ENCODE assay signal across 11 mouse cellular contexts in the genomic region with DNA sequence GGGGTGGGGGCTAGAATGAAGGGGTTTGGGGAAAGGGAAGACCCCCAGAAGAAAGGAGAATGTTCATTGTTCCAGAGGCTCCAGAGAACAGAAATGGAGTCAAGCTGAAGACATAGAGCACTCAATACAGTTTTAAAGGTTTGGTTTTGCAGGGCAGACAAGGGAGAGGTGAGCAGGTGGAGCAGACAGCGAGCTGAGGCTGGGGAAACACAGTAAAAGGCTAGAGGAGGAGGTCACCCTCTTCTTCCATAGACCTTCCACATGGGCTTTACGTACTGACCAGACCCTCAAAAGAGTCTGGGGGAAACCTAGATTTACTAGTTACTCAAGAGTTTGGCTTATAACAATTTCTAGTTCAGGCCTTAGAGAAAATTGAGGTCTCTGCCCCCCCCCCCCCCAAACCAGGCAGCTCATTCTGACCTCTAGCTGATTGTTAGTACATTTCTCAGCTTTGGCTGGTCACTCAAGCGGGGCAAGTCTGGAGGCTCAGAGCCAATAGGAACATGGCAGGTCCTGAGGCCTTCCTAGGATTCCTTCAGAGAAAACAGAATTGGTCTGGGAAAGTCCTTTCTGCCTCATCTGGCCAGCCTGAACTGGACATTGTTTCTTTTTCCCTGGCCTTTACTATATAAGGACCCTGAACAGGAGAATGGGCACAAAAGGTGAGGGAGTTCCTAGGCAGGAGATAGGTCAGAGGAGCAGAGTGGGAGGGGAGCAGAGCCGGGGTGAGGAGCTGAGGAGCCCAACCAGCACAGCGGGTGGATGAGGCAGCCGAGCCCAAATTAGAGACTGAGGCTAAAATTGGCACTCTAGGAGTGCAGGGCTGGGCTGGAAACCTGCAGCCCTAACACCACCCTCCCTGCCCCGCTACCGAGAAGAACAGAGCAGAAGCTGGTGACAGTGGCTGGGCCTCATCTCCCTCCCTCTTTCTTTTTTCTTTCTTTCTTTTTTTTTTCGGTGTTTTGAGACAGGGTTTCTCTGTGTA. TPM values are rescaled to one million over a fixed set of nuclear protein-coding genes. Genes with fewer than 3 reads are reported as not detected.
A peak's percentile ranks its signal among the peaks of the same experiment; 100 is the strongest.
DNase-seq lines count a peak whose midpoint lies in the region; ATAC-seq lines count a peak whose summit lies in the region.
"Had no signal": no experiment of that assay in that cellular context is flagged by ENCODE, and none has a peak within 500 bp of the region (broad histone marks: within the 10 kb centered on the region; RNA-seq: fewer than 3 reads in every experiment).

No protein-coding gene starts in this region.

- peaks cover 9% of the 10 kb centered on the region; the same call in 1 of the 2 replicates for H3K27me3 ChIP-seq in limb, embryonic 12.5 days
- peaks cover 30% of the 10 kb centered on the region for H3K27me3 ChIP-seq in limb, embryonic 10.5 days (ENCODE audit: low read depth, poor library complexity, severe bottlenecking)
- H3K27me3 ChIP-seq in embryonic facial prominence, embryonic 13.5 days: no peaks in the 10 kb centered on the region
- H3K27me3 ChIP-seq: embryonic facial prominence, embryonic 12.5 days had no signal

- H3K4me1 ChIP-seq in limb, embryonic 12.5 days (replicated peaks): peaks cover 23% of the 10 kb centered on the region
- peaks cover 50% of the 10 kb centered on the region for H3K4me1 ChIP-seq in limb, embryonic 10.5 days
- peaks cover 50% of the 10 kb centered on the region for H3K4me1 ChIP-seq in embryonic facial prominence, embryonic 13.5 days

- 55% methylated on average over 9 of the region's 9 CpGs for WGBS in limb, embryonic 12.5 days
- WGBS in limb, embryonic 10.5 days: 39% methylated on average over 9 of the region's 9 CpGs
- 52% methylated on average over 9 of the region's 9 CpGs for WGBS in embryonic facial prominence, embryonic 13.5 days

- H3K9ac ChIP-seq in limb, embryonic 12.5 days (replicated peaks): no peak overlapping the region
- no peak overlapping the region for H3K9ac ChIP-seq in embryonic facial prominence, embryonic 13.5 days

- no peak for ATAC-seq in limb, embryonic 12.5 days (ENCODE audit: insufficient number of reproducible peaks, insufficient read depth, low FRiP score, low TSS enrichment, low read depth)
- no peak for ATAC-seq in embryonic facial prominence, embryonic 13.5 days (ENCODE audit: insufficient number of reproducible peaks, insufficient read depth, low FRiP score, low TSS enrichment, low read depth)
- ATAC-seq in megakaryocyte-erythroid progenitor cell, adult 5-6 weeks (replicated peaks; ENCODE audit: low FRiP score, low TSS enrichment, poor library complexity, severe bottlenecking): no peak

- no peaks in the 10 kb centered on the region for H3K36me3 ChIP-seq in limb, embryonic 12.5 days
- peaks cover 3% of the 10 kb centered on the region for H3K36me3 ChIP-seq in limb, embryonic 10.5 days
- H3K36me3 ChIP-seq in embryonic facial prominence, embryonic 13.5 days: no peaks in the 10 kb centered on the region
- H3K36me3 ChIP-seq: embryonic facial prominence, embryonic 12.5 days had no signal

- H3K9me3 ChIP-seq in limb, embryonic 12.5 days: no peaks in the 10 kb centered on the region
- no peaks in the 10 kb centered on the region for H3K9me3 ChIP-seq in limb, embryonic 10.5 days (replicated peaks)
- no peaks in the 10 kb centered on the region for H3K9me3 ChIP-seq in embryonic facial prominence, embryonic 13.5 days
- H3K9me3 ChIP-seq: embryonic facial prominence, embryonic 12.5 days had no signal

- no peak overlapping the region for H3K4me2 ChIP-seq in limb, embryonic 12.5 days
- peak overlapping the region; percentile 16; the same call in 1 of the 2 replicates for H3K4me2 ChIP-seq in embryonic facial prominence, embryonic 13.5 days

- H3K27ac ChIP-seq in limb, embryonic 12.5 days: peak overlapping the region; percentile 97; the same call in 1 of the 2 replicates
- no peak overlapping the region for H3K27ac ChIP-seq in limb, embryonic 10.5 days
- H3K27ac ChIP-seq in embryonic facial prominence, embryonic 13.5 days: peak overlapping the region; percentile 98; the same call in 1 of the 2 replicates

- no peak overlapping the region for H3K4me3 ChIP-seq in limb, embryonic 12.5 days (replicated peaks)
- H3K4me3 ChIP-seq in limb, embryonic 10.5 days: no peak overlapping the region
- 0 out of 2 replicates have a peak overlapping the region, but pooled peaks have one; percentile 96 for H3K4me3 ChIP-seq in embryonic facial prominence, embryonic 13.5 days

- DNase-seq in limb, embryonic 10.5 days (ENCODE audit: low spot score): no peak
- peak; percentile 40 for DNase-seq in MN1 (ENCODE audit: low spot score)
- peak; percentile 74 for DNase-seq in kidney, postnatal 14 days
- DNase-seq in ovary, postnatal 14 days (ENCODE audit: low spot score): no peak
- no peak for DNase-seq in adrenal gland, adult 18-20 months (ENCODE audit: low spot score in 2 of 2)

RNA-seq across cellular contexts. Expression of a gene that starts 13.6 kb away (rescaled TPM):
- polyA plus RNA-seq in limb, embryonic 12.5 days (2016; fragmentation: Nextera tagmentation; extraction: Ambion mirVana): 122 and 123 TPM in 2 replicates
- 103 and 119 TPM in 2 replicates for polyA plus RNA-seq in limb, embryonic 10.5 days (2016; fragmentation: Nextera tagmentation; extraction: Ambion mirVana)
- polyA plus RNA-seq in embryonic facial prominence, embryonic 13.5 days (2015; fragmentation: Nextera tagmentation; extraction: Ambion mirVana): 91.6 and 99.4 TPM in 2 replicates
- total RNA-seq in megakaryocyte-erythroid progenitor cell, adult 5-6 weeks (2014; fragmentation: Nextera tagmentation): 94.6 and 96.0 TPM in 2 replicates
- total RNA-seq in megakaryocyte-erythroid progenitor cell, adult 5-6 weeks (2017): 41.9 and 75.8 TPM in 2 replicates
- total RNA-seq in adrenal gland, adult 18-20 months (2021): 10 to 100 TPM; 19.4 to 27.0 TPM

RNA-seq across cellular contexts. Expression of a gene that starts 33.5 kb away (rescaled TPM):
- not detected in 2 replicates for polyA plus RNA-seq in limb, embryonic 12.5 days (2016; fragmentation: Nextera tagmentation; extraction: Ambion mirVana)
- polyA plus RNA-seq in limb, embryonic 10.5 days (2016; fragmentation: Nextera tagmentation; extraction: Ambion mirVana): not detected in 2 replicates
- polyA plus RNA-seq in embryonic facial prominence, embryonic 13.5 days (2015; fragmentation: Nextera tagmentation; extraction: Ambion mirVana): not detected in 2 replicates
- total RNA-seq in megakaryocyte-erythroid progenitor cell, adult 5-6 weeks (2014; fragmentation: Nextera tagmentation): not detected in 2 replicates
- not detected in 2 replicates for total RNA-seq in megakaryocyte-erythroid progenitor cell, adult 5-6 weeks (2017)
- total RNA-seq in adrenal gland, adult 18-20 months (2021): not detected
- total RNA-seq: hematopoietic stem cell, adult 5-6 weeks; liver, adult 2 months had no signal
- polyA plus RNA-seq: embryonic facial prominence, embryonic 12.5 days; liver, adult 2 months had no signal

RNA-seq across cellular contexts. Expression of a gene that starts 43.7 kb away (rescaled TPM):
- polyA plus RNA-seq in limb, embryonic 12.5 days (2016; fragmentation: Nextera tagmentation; extraction: Ambion mirVana): 184 and 190 TPM in 2 replicates
- 199 and 202 TPM in 2 replicates for polyA plus RNA-seq in limb, embryonic 10.5 days (2016; fragmentation: Nextera tagmentation; extraction: Ambion mirVana)
- polyA plus RNA-seq in embryonic facial prominence, embryonic 13.5 days (2015; fragmentation: Nextera tagmentation; extraction: Ambion mirVana): 259 and 274 TPM in 2 replicates
- total RNA-seq in megakaryocyte-erythroid progenitor cell, adult 5-6 weeks (2014; fragmentation: Nextera tagmentation): 200 and 308 TPM in 2 replicates
- total RNA-seq in megakaryocyte-erythroid progenitor cell, adult 5-6 weeks (2017): 111 and 165 TPM in 2 replicates
- total RNA-seq in adrenal gland, adult 18-20 months (2021): 100 to 1,000 TPM; 145 to 198 TPM

Comparison
In these comparisons a context has a peak if more than half of its experiments do, and no peak if none do; other contexts are left out.
1. DNase-seq: peak in MN1 (single experiment) and kidney, postnatal 14 days (single experiment); none in limb, embryonic 10.5 days (single experiment), ovary, postnatal 14 days (single experiment) and adrenal gland, adult 18-20 months (0 of 2).